Mouse (Mus musculus): Measurements from ENCODE around the gene Tpp1.

GRCm38 (mm10) chr7:105733836-105734235, 18.2 kb downstream of the Tpp1 start:
- no peak for TF ChIP-seq CTCF (IDR thresholded peaks at IDR 0.05; ENCODE audit: low read depth, low read length)
- no peak for TF ChIP-seq POLR2A (IDR thresholded peaks at IDR 0.05; ENCODE audit: extremely low read depth, insufficient read depth, low read length)

All from liver, adult 2 months (tissue).